Mouse (Mus musculus) midbrain, embryonic 16.5 days (tissue): ENCODE measurements around the gene Pglyrp1. TPM values are rescaled to one million over a fixed set of nuclear protein-coding genes. Genes with fewer than 3 reads are reported as not detected.

Experiments
- polyA plus RNA-seq: library from polyadenylated mRNA; unstranded; fragments of >200 nt; fragmentation: Nextera tagmentation; extraction: Ambion mirVana; gene quantifications from 2 replicates; pipeline ENCODE4 v1.2.1, GENCODE M21; 2015

Gene Pglyrp1
- polyA plus RNA-seq, 1 experiment from 2014 or later: 29.9 TPM

Other genes with a start within 250 kb of the Pglyrp1 start
- not detected in 2 replicates for gene Psg21, start 214.6 kb upstream of the Pglyrp1 start, polyA plus RNA-seq
- gene Psg20, start 185.1 kb upstream of the Pglyrp1 start, polyA plus RNA-seq: not detected in 2 replicates
- not detected in 2 replicates for gene Psg22, start 153.2 kb upstream of the Pglyrp1 start, polyA plus RNA-seq
- gene Psg19, start 72.8 kb upstream of the Pglyrp1 start, polyA plus RNA-seq: not detected in 2 replicates
- gene Psg17, start 49.7 kb upstream of the Pglyrp1 start, polyA plus RNA-seq: 0.09 TPM in 1 of 2 replicates, not detected in the other
- 0.45 and 0.69 TPM in 2 replicates for gene Mill2, start 31.4 kb upstream of the Pglyrp1 start, polyA plus RNA-seq
- gene Ccdc61, start 39.1 kb downstream of the Pglyrp1 start, polyA plus RNA-seq: 24.7 and 31.2 TPM in 2 replicates
- 11.9 and 14.3 TPM in 2 replicates for gene Nova2, start 54.6 kb downstream of the Pglyrp1 start, polyA plus RNA-seq
- 0.52 and 0.79 TPM in 2 replicates for gene Nanos2, start 116.1 kb downstream of the Pglyrp1 start, polyA plus RNA-seq
- gene Mypop, start 119.9 kb downstream of the Pglyrp1 start, polyA plus RNA-seq: 3.9 and 5.1 TPM in 2 replicates
- gene Irf2bp1, start 132.7 kb downstream of the Pglyrp1 start, polyA plus RNA-seq: 26.0 and 26.7 TPM in 2 replicates
- not detected in 2 replicates for gene Foxa3, start 152.2 kb downstream of the Pglyrp1 start, polyA plus RNA-seq
- 25.6 and 28.7 TPM in 2 replicates for gene Sympk, start 153.0 kb downstream of the Pglyrp1 start, polyA plus RNA-seq
- gene Rsph6a, start 183.4 kb downstream of the Pglyrp1 start, polyA plus RNA-seq: 0.14 and 0.28 TPM in 2 replicates
- gene Dmwd, start 204.9 kb downstream of the Pglyrp1 start, polyA plus RNA-seq: 28.4 and 28.7 TPM in 2 replicates
- gene Dmpk, start 212.5 kb downstream of the Pglyrp1 start, polyA plus RNA-seq: 6.9 and 8.1 TPM in 2 replicates
- gene Six5, start 223.3 kb downstream of the Pglyrp1 start, polyA plus RNA-seq: 1.5 and 1.6 TPM in 2 replicates
- gene Gm4969, start 247.0 kb downstream of the Pglyrp1 start, polyA plus RNA-seq: 8.2 and 9.5 TPM in 2 replicates
- gene Fbxo46, start 248.5 kb downstream of the Pglyrp1 start, polyA plus RNA-seq: 18.2 and 21.1 TPM in 2 replicates